Mouse (Mus musculus) spleen, adult 2 months (tissue): ENCODE measurements around the gene Sema6d. TPM values are rescaled to one million over a fixed set of nuclear protein-coding genes. Genes with fewer than 3 reads are reported as not detected.

Experiments used
- DNase-seq, 2 experiments: peaks; one replicate each; pipeline versions ENCODE4 v3.0.0 to v3.0.0-alpha.2; 2012 to 2021; ENCODE audit warnings: low spot score in 2 of 2, low read depth in 1 of 2
- H3K27ac ChIP-seq: fragments of 200-500 bp; 2 replicates; pipeline ENCODE4 v1.5.1; 2012; ENCODE audit warnings: low read length, inconsistent platforms; ENCODE audit not compliant: insufficient read depth
- H3K27me3 ChIP-seq: fragments of 200-500 bp; 2 replicates; pipeline ENCODE4 v1.6.1; 2012; ENCODE audit warnings: mild to moderate bottlenecking, moderate library complexity, low read length, inconsistent platforms; ENCODE audit not compliant: control insufficient read depth, insufficient read depth
- H3K36me3 ChIP-seq: fragments of 200-500 bp; 2 replicates; pipeline ENCODE4 v1.6.1; 2012; ENCODE audit warnings: mild to moderate bottlenecking, low read length, inconsistent platforms; ENCODE audit not compliant: control insufficient read depth, insufficient read depth
- H3K4me1 ChIP-seq: fragments of 200-500 bp; 2 replicates; pipeline ENCODE4 v1.6.1; 2011; ENCODE audit warnings: inconsistent platforms; ENCODE audit not compliant: control insufficient read depth, insufficient read depth, insufficient read length
- H3K4me3 ChIP-seq: fragments of 200-500 bp; 2 replicates; pipeline ENCODE4 v1.5.1; 2011; ENCODE audit warnings: mild to moderate bottlenecking, inconsistent platforms; ENCODE audit not compliant: insufficient read depth, insufficient read length; ENCODE audit errors: extremely low read depth
- CTCF ChIP-seq: fragments of 200-500 bp; IDR thresholded peaks from 2 replicates; pipeline ENCODE4 v1.5.1; 2011; ENCODE audit warnings: mild to moderate bottlenecking, inconsistent platforms; ENCODE audit not compliant: insufficient read depth, insufficient read length, insufficient replicate concordance; ENCODE audit errors: extremely low read depth
- POLR2A ChIP-seq: fragments of 200-500 bp; IDR thresholded peaks from 2 replicates; pipeline ENCODE4 v1.6.1; 2011; ENCODE audit warnings: low read depth, low read length, inconsistent platforms
- WGBS: fragments of 180-500 bp; shearing (Covaris S2); methylation state at CpG from one replicate; pipeline ENCODE4 v1.1.7; 2018; 5-methylcytosine and 5-hydroxymethylcytosine counted together
- polyA plus RNA-seq: library from polyadenylated mRNA; depleted of rRNA; stranded (reverse); fragments of >200 nt; gene quantifications from 2 replicates; pipeline ENCODE4 v1.2.3, GENCODE M21; 2012

The Sema6d gene
- polyA plus RNA-seq, 1 experiment: 8.9 TPM

DNA sequence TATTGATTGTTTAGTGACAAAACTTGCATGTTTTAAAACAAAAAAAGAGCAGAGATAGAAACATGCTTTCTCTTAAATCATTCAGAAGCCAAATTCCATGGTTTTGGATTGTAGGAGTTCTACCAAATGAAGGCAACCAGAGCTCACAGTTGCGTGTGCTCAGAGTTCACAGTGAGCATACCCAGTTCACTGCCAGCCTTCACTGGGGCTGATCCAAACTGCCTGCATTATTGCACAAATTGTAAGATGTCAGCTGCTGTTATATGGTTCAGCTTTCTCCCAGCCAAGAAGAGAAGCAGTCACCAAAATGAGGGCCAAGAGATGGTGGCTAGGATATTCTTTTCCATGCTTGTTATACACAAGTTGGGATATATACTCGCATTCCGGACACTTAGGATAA, 443.1 kb downstream of the Sema6d start:
- H3K4me3 ChIP-seq: no peak overlapping the region
- WGBS: 92% methylated on average over 3 of the region's 3 CpGs
- H3K27me3 ChIP-seq: no peaks in the 10 kb centered on the region
- TF ChIP-seq CTCF: no peak
- no peak for TF ChIP-seq POLR2A
- H3K36me3 ChIP-seq: no peaks in the 10 kb centered on the region
- DNase-seq: no peak
- no peak overlapping the region for H3K27ac ChIP-seq
- no peaks in the 10 kb centered on the region for H3K4me1 ChIP-seq

DNA sequence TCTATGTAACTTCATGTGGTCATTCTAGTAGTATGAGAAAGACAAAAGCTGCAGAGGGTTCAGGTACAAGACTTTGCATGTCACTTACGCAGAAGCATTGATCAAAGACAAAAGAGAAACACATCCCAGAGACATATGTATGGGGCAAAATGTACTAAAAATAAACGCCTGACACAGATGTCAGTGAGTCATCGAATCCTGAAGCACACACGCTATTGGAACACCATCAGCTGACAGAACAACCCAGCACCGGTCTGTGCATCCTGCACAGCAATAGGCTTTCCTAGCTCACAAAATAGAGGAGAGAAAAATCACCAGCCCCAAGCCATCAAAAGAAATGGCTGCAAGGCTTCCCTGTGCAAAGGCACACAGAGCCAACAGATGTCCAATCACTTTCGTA, 443.8 kb downstream of the Sema6d start:
- WGBS: 88% methylated on average over 6 of the region's 6 CpGs
- H3K27ac ChIP-seq: no peak overlapping the region
- no peaks in the 10 kb centered on the region for H3K36me3 ChIP-seq
- DNase-seq: no peak
- no peak for TF ChIP-seq POLR2A
- TF ChIP-seq CTCF: no peak
- H3K4me1 ChIP-seq: no peaks in the 10 kb centered on the region
- H3K27me3 ChIP-seq: no peaks in the 10 kb centered on the region
- H3K4me3 ChIP-seq: no peak overlapping the region

DNA sequence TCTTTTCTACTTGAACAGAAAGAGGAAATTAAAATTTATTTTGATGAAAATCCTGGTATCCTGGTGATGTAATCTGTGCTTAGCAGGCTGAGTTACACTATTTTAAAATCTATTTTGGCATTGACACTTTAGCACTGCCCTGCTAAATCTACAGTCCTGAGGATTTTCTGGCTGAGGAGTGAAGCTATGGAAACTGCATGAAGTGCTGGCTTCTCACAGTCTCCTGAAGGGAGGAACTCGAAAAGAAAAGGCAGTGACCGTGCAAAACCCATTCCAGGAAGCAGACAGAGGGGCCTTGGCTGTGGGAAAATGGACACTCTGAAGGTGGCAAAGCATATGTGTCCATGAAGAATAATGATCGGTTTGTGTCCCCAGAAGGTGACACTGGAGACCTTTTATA, 460.5 kb downstream of the Sema6d start:
- DNase-seq: no peak
- TF ChIP-seq CTCF: no peak
- no peak for TF ChIP-seq POLR2A
- WGBS: 50% methylated on average over 3 of the region's 3 CpGs

GRCm38 (mm10) chr2:124554751-124555415, 465.1 kb downstream of the Sema6d start:
- no peak overlapping the region for H3K27ac ChIP-seq
- no peaks in the 10 kb centered on the region for H3K4me1 ChIP-seq

More for the DNA sequence above, 460.5 kb downstream of the Sema6d start:
- Histone ChIP-seq H3K4me3 (no peak overlapping the region), H3K27ac (no peak overlapping the region), H3K4me1 (no peaks in the 10 kb centered on the region), H3K27me3 (no peaks in the 10 kb centered on the region), H3K36me3 (no peaks in the 10 kb centered on the region)

GRCm38 (mm10) chr2:124556861-124557499, 467.2 kb downstream of the Sema6d start:
- WGBS: 91% methylated on average over 5 of the region's 5 CpGs
- no peak overlapping the region for H3K4me3 ChIP-seq
- H3K27ac ChIP-seq: no peak overlapping the region
- no peaks in the 10 kb centered on the region for H3K27me3 ChIP-seq
- TF ChIP-seq POLR2A: no peak
- no peak for TF ChIP-seq CTCF
- no peaks in the 10 kb centered on the region for H3K36me3 ChIP-seq
- DNase-seq: no peak
- H3K4me1 ChIP-seq: no peaks in the 10 kb centered on the region

More at GRCm38 (mm10) chr2:124554751-124555415, 465.1 kb downstream of the Sema6d start:
- 20% methylated on average over 1 of the region's 1 CpGs for WGBS
- DNase-seq: no peak
- Histone ChIP-seq H3K4me3 (no peak overlapping the region), H3K36me3 (no peaks in the 10 kb centered on the region), H3K27me3 (no peaks in the 10 kb centered on the region)
- no peak for TF ChIP-seq POLR2A
- no peak for TF ChIP-seq CTCF

GRCm38 (mm10) chr2:124558021-124558420, 468.3 kb downstream of the Sema6d start:
- DNase-seq: no peak
- H3K27me3 ChIP-seq: no peaks in the 10 kb centered on the region
- 89% methylated on average over 7 of the region's 7 CpGs for WGBS
- no peak overlapping the region for H3K4me3 ChIP-seq
- TF ChIP-seq POLR2A (no peak), CTCF (no peak)
- H3K4me1 ChIP-seq: no peaks in the 10 kb centered on the region
- H3K36me3 ChIP-seq: no peaks in the 10 kb centered on the region
- no peak overlapping the region for H3K27ac ChIP-seq

GRCm38 (mm10) chr2:124561668-124562067, 471.9 kb downstream of the Sema6d start:
- TF ChIP-seq POLR2A (no peak), CTCF (no peak)
- no peaks in the 10 kb centered on the region for H3K27me3 ChIP-seq
- no peak overlapping the region for H3K27ac ChIP-seq
- no peaks in the 10 kb centered on the region for H3K36me3 ChIP-seq
- no peak for DNase-seq
- H3K4me3 ChIP-seq: no peak overlapping the region
- 87% methylated on average over 5 of the region's 5 CpGs for WGBS
- no peaks in the 10 kb centered on the region for H3K4me1 ChIP-seq
